Mouse (Mus musculus) cerebellum, adult 11-12 months (tissue): Measurements from ENCODE around the gene Evi2.

Source experiments
- DNase-seq: peaks from one replicate; pipeline ENCODE4 v3.0.0; 2022

Evi2 gene

GRCm38 (mm10) chr11:79530333-79530761, at the start of gene Evi2, which contains the start of gene Evi2a:
Gene Evi2, minus strand, starts transcription at chr11:79530589.
Gene Evi2a, minus strand, starts transcription at chr11:79530609.
- no peak for DNase-seq

DNA sequence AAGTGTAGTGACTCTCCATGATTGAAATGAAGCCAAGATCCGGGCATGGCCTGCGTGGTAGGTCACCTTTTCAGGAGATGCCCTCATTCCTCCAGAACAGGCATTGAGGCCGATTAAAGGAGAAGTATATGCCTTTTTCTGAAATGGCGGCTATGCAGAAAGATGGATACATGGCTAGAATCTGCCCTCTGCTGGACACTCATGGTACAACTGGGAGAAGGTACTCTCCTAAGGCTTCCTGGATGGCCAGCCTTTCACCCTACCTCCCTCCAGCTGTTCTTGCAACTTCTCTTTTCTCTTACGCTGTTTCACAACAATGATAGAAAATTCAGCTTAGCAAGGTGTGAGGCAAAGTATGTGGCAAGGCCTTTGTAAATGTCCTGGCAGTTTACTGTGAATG, 47.4 kb upstream of the Evi2 start:
- peak; percentile 61 for DNase-seq

- no peak for DNase-seq
These were observed 45.1 kb upstream of the Evi2 start for GRCm38 (mm10) chr11:79575383-79576073.

DNA sequence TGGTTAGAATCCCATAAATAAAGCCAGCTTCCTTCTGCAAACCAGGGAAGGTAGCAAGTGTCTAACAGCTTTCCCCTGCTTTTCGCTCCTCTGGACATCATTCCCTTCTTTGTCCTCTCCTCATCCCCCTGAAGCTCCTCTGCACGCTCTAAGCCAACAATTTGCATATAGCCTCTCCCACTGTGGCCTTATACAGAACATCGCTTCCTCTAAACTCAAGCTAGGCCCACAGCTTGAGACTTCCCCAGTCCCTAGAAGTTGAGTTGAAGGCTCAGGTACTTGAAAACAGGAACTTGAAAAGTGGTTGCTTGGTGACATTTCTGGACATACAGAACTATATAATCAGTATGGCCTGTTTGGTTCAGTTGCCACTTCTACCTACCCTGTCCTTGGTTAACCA, 43.4 kb upstream of the Evi2 start:
- DNase-seq, result no peak

GRCm38 (mm10) chr11:79570319-79570718, 39.9 kb upstream of the Evi2 start:
- DNase-seq, result no peak

- no peak for DNase-seq
These were observed 38.0 kb upstream of the Evi2 start for GRCm38 (mm10) chr11:79568197-79568911.

DNA sequence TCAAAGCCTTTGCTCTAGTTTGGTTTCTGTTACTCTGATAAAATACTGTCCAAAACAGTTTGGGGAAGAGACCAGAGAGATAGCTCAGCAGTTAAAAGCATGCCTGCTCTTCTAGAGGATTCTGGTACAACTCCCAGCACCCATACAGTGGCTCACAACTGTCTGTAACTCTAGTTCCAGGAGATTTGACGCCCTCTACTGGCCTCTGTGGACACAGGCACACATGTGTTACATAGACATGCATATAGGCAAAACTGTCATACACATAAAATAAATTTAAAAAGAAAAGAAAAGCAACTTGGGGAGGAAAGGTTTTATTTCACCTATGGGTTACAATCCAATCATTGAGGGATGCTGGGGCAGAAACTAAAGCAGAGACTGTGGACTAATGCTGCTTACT, 36.6 kb upstream of the Evi2 start:
- DNase-seq, result no peak

DNA sequence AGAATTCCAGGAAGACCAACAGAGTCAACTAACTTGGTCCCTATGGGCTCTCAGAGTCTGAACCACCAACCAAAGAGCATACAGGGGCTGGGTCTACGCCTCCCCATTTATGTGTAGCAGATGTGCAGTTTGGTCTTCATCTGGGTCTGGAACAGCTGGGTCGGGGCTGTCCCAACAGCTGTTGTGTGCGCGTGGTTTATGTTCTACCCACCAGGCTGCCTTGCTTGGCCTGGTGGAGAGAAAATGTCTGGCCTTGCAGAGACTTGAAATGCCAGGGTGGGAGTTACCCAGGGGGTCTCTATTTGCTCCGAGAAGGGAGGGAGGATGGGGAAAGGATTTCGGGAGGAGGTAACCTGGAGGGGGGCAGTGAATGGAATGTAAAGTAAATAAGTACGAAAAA, 33.1 kb upstream of the Evi2 start:
- no peak for DNase-seq

GRCm38 (mm10) chr11:79560536-79560935, 30.1 kb upstream of the Evi2 start:
- DNase-seq, result no peak

GRCm38 (mm10) chr11:79552622-79553021, 22.2 kb upstream of the Evi2 start:
- DNase-seq, result no peak

- DNase-seq, result no peak
These were observed 5.9 kb upstream of the Evi2 start for GRCm38 (mm10) chr11:79536293-79536692.

GRCm38 (mm10) chr11:79535554-79535953, 5.2 kb upstream of the Evi2 start:
- no peak for DNase-seq

GRCm38 (mm10) chr11:79533950-79534690, 3.7 kb upstream of the Evi2 start:
- DNase-seq, result peak; percentile 20

DNA sequence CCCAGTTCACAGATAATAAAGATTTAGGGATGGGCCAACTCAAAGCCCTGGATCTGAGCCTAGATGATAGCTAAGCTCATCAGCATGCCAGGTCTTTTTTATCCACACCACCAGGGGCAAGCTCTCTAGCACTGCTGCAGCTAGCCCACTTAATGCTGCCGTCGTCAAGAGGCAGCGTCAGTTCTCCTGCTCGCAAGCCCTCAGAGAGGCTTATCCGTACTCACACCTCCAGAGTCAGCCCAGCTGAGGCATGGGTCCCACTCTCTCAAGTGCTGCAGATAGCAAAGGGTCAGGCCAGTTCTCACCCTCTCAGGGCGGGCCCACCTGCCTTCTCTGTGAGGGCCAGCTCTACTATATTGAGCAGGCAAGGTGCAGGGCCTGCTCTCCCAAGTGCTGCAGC, 2.9 kb upstream of the Evi2 start:
- no peak for DNase-seq

GRCm38 (mm10) chr11:79531485-79531884, 1.1 kb upstream of the Evi2 start:
- no peak for DNase-seq

- no peak for DNase-seq
These were observed 385 bp upstream of the Evi2 start for GRCm38 (mm10) chr11:79530774-79531173.

GRCm38 (mm10) chr11:79529736-79530135, 653 bp downstream of the Evi2 start:
- DNase-seq, result no peak

GRCm38 (mm10) chr11:79529226-79529625, 1.2 kb downstream of the Evi2 start:
- no peak for DNase-seq

GRCm38 (mm10) chr11:79528601-79529000, 1.8 kb downstream of the Evi2 start:
- DNase-seq, result no peak

GRCm38 (mm10) chr11:79527739-79528384, 2.5 kb downstream of the Evi2 start:
- DNase-seq, result no peak

DNA sequence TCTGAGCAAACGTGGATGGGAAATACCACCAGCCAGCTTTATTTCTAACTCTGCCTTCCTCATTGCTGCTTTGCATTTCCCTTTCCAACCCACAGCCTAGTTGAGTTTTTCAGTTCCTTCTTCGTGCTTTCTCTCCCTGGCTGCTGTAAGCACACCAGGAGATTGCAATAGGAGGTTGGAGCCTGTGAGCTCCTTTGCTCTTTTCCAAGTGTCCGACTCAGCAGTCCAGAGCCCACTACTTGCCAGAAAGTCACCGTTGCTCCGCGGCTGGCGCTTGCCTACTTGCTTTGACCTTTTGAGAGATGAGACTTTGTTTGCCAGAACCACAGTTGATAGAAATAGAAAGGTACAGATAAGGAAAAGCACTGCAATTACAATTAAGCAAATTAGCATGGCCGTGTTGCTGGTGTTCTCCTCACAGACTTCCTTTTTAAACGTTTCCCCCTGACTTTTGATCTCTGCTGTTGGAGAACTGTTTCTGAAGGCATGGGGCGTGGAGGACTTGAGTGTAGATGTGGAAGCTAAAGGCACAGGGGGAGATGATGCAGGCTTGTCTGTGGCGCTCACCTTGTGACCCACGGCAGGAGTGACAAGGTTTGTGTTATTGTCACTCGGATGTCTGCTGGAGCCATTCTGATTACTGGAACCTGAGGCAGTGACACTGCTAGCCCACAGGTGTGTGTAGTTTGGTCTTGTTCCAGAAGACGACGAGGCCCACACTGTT, 3.2 kb downstream of the Evi2 start:
- no peak for DNase-seq

DNA sequence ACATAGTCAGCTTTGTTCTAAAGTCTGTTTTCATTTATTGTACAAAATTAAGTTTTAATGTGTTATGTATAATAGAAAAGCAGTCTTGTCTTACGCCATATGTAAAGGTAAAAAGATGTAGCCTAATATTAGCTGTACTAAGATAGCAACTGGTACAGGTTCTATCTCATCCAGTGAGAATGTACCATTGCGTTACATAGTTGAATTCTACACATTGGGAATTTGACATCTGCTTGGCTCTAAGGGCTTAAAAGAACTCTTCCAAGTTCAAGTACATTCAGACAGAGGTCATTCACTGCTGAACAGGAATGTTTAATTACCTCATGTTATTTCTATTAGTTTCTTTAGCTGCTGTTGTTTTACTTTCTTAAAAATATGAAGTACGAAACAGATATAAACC, 3.8 kb downstream of the Evi2 start:
- no peak for DNase-seq

DNA sequence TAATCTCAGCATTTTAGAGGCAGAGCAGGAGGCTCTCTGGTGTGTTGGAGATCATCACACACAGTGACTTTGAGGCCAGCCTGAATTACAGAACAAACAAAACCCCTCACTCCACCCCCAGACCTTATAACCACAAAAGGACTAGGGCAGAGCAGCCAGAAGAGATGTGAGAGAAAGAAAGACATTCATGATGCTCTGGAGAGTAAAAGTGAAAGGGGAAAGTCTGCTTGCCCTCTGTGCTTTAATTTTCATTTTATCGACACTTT, 6.1 kb downstream of the Evi2 start:
- DNase-seq, result no peak
